Mouse (Mus musculus): ENCODE measurements around the gene Pcca. TPM values are rescaled to one million over a fixed set of nuclear protein-coding genes. Genes with fewer than 3 reads are reported as not detected.

The Pcca gene
- polyA plus RNA-seq, 2 experiments from 2014 or later = 18.7 to 20.9 TPM

GRCm38 (mm10) chr14:122747860-122748842, 214.0 kb downstream of the Pcca start:
- no peak for ATAC-seq

DNA sequence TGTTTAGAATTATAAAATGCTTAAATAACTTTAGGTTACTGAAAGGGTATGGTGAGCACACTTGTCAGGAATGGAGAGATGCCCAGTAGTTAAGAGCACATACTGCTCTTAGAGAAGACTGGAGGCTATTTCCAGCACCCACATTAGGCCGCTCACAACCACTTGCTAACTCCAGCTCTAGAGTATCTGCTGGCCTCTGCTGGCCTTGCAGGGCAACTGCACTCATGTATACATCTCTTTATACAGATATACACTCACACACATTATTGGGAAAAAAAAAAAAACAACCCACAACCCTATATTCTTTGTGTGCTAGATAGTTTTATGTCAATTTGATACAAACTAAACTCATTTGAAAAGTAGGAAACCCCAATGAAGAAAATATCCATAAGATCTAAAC, 217.4 kb downstream of the Pcca start:
- no peak for ATAC-seq

DNA sequence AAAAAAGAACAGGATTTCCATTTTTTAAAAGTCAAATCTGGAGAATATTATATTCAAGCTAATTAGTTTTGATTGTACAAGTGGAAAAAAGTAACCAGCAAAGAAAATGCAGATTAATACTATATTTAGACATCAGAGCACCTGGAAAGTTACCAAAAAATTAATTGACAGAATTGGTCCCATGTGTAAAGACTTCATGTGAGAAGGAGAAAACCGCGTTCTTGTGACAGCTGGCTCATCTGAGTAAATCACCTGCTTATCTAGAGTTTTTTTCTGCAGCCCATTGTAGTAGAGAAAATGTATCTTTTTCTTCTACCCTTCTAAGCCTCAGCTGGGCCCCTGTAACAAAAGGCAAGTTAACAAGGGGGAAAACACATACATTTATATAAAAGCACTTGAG, 219.2 kb downstream of the Pcca start:
- no peak for ATAC-seq

GRCm38 (mm10) chr14:122754311-122754710, 220.2 kb downstream of the Pcca start:
- ATAC-seq = no peak

DNA sequence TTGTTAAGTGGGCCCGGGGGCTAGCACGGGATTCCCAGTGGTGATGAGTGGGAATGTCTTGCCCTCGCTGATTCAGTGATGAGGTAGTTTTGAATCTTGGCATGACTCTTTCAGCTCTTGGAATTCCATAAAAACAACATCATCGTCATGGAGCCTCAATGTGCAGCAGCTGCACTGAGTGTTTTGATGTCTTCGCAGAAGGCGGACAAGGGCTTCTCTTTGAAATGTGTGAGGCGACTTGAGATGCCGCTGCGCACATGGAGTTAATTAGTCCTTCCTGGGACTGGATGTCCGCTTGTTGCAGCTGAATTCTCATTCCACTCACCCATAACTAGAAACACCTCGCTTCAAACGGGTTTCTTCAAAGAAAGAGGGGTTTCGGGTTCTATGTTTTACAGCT, 221.4 kb downstream of the Pcca start:
- ATAC-seq = no peak

GRCm38 (mm10) chr14:122756671-122757070, 222.5 kb downstream of the Pcca start:
- ATAC-seq = no peak

DNA sequence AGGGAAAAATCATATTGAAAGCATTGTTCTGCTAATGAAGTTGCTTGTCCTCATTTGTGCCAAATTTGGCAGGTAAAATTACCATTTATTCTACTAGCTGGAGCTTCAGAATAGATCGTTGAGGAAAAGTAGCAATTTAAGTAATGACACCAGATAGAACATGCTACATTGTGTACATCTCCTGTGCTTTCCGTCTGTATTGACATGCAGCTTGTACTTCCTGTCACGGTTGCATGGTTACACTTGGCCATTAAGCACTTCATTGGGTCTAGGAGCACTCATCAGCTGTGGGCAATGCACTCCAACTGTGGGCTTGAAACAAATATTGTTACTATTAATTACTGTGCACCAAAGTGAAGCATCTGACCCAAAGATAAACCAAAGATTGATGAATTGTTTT, 225.8 kb downstream of the Pcca start:
- ATAC-seq = no peak

DNA sequence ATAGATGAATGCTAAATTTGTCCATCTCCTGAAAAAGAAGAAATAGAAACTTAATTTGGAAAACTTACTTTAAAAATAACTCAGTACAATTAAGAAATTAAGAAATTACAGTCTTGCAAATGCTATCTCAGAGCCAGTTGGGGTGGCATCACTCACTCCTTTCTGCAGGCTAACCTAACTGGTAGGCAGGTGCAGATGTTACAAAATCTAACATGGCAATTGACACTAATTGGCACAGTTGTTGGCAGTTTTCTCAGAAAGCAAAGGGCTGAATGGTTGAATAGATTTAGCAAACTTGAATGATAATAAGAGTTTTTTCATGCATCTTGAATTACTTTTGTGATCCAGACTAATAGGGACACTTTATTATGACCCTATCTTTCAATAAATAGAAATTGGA, 226.7 kb downstream of the Pcca start:
- no peak for ATAC-seq

DNA sequence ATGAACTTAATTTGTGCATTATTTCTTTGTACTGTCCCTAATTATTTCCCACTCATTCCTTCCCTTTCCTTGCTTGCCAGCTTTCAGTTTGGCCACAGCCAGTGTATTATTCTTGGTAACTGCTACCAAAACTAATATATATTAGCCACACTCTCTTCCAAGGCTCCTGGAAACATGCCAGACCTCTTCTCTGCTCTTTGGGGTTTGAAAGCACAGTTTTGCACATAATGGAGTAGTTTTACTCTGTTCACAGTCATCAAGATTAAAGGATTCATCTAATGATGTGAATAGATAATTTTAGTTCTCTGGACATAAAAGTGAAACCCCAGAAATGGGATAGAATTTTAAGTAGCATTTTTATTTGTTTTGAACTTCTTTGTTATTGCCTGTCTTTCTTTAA, 228.5 kb downstream of the Pcca start:
- ATAC-seq = no peak

DNA sequence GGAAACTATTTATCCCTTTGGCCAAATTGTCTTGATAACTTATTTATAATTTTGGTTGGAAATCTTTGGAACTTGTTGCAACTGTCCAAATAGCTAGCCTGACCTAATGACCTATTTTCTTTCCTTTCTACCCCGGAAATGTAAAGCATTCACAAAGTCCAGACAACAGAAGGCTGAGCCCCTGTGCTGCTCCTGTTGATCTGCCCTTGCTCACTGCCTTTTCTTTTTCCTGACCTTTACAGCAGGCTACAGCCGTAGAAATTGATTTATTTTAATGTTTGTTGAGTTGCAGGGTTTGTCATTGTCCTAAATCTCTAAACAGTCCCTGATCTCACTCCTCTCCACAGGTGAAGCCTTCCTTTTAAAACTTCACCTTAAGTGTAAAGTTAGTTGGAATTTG, 231.8 kb downstream of the Pcca start:
- ATAC-seq = no peak

DNA sequence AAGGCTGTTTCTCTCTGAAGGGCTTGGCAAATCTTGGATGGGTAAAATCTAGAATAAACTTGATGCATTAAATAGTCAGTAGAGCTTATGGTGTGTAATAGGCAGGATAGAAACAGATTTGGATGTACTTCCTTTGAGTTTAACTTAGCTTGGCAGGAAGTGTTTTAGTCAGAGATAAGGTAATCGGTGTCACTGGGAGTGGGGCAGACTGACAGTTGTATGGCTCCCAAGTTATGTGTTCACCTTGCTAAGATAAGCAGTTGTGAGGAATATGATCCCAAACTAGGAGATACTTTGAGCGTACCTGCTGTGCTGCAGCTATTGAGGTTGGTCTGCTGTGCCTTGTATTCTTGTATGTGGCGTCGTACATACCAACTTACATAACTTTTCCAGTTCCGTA, 232.3 kb downstream of the Pcca start:
- no peak for ATAC-seq

DNA sequence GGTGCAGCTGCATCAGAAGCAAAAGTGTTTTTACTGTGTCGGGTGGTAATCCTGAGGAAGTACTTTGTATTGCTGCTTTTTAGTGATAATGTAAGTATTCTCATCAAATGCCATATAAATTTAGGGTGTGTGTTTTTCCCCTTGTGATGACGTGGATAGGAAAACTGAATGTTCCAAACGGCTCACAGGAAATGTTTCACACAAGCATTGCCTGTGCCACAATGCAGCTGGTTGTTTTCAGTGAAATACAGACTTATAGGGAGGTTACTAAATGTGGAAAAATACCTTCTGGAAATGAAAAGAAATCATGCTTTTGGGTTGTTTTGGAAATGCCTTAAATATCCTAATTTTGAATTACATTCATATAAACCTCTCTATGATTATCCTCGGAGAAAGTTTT, 250.6 kb downstream of the Pcca start:
- ATAC-seq = no peak

GRCm38 (mm10) chr14:122788199-122788598, 254.1 kb downstream of the Pcca start:
- ATAC-seq = no peak

DNA sequence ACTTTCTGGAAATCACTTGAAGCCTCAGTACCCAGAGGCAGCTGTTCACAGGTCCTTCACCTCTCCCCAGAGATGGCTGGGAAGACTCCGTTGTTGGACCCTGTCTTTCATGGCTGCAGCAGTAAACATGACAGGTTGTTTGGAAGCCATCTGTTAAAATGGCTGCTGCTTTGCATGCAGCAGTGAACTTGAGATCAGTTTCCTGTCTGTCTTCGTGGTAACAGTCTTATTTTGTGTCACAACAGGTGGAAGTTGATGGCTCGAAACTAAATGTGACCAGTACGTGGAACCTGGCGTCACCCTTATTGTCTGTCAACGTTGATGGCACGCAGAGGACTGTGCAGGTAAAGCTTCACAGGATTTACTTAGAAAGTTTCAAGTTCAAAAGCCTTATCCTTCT, 256.0 kb downstream of the Pcca start:
- ATAC-seq = no peak

DNA sequence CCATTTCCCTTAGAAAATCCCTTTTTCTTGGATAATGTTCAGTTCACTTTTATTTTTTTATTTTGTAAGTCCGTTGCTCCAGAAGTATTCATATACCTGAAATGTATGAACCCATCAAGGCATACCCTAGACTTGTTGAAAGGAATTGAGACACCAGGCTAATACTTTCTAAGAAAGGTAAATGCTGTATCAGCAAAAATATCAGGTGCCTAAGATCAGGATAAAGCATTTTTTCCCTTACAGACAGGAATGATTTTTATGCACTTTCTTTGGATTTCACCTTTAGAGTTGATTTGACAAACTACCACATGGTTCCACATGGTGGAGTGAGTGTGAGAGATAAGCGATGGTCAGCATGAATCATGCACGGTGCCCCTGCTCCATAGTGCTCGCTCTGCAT, 259.2 kb downstream of the Pcca start:
- ATAC-seq = no peak

- no peak for ATAC-seq
These were observed 266.2 kb downstream of the Pcca start for GRCm38 (mm10) chr14:122800296-122800695.

DNA sequence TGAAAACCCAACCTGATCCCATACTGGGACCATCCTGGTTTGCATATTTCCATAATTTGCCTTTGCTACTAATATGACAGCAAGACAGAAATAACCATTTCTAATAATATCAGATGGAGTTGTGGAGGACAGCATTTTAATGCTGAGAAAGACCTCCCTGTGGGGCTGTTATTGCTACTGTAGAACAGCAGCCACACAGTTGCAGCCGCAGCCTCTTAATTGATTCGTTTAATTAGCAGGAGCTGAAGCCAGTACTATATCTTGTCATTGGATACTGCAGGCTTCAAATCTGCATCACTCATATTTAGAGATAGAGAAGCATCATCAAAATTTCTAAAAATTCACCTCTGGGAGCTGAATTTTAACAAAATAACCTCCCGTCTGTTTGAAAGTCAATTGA, 286.9 kb downstream of the Pcca start:
- no peak for ATAC-seq

DNA sequence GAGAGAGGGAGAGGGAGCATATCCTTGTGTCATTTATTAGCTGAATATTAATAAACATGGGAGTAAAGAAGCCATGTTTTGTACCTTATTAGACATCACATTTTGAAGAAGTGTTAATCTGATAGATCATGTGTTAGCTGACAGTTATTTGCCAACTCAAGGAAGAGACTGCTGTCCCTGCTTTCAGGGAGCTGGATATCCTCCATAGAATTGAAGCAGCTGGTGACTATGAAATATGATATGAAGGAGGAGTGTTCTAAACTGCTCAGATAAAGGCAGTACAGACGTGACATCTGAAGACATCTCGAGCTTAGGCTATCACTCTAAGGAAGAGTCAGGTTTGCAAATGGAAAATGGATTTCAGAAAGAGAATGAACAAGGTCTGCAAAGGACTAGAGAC, 289.7 kb downstream of the Pcca start:
- no peak for ATAC-seq

DNA sequence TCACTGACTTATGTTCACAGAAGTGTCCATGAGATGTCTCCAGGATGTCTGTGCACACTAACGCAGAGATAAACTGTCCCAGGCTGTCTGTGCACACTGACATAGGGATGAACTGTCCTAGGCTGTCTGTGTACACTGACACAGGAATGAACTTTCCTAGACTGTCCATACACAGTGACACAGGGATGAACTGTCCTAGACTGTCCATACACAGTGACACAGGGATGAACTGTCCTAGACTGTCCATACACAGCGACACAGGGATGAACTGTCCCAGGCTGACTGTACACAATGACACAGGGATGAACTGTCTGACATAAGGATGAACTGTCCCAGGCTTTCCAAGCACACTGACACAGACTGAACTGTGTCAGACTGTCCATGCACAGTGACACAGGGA, 291.3 kb downstream of the Pcca start:
- no peak for ATAC-seq

DNA sequence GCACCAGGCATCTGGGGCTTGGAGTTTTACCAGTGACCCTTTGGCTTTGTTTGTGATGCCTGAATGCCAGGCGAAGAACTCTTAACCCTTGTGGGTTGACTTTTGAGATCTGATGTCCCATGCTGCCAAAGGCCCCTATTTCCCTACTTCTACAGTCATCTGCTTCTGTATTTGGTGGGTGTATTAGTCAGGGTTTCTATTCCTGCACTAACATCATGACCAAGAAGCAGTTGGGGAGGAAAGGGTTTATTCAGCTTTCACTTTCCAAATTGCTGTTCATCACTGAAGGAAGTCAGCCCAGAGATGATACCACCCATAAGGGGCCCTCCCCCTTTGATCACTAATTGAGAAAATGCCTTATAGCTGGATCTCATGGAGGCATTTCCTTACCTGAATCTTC, 296.3 kb downstream of the Pcca start:
- peak; percentile 85 for ATAC-seq

GRCm38 (mm10) chr14:122833666-122834065, 299.5 kb downstream of the Pcca start:
- no peak for ATAC-seq

DNA sequence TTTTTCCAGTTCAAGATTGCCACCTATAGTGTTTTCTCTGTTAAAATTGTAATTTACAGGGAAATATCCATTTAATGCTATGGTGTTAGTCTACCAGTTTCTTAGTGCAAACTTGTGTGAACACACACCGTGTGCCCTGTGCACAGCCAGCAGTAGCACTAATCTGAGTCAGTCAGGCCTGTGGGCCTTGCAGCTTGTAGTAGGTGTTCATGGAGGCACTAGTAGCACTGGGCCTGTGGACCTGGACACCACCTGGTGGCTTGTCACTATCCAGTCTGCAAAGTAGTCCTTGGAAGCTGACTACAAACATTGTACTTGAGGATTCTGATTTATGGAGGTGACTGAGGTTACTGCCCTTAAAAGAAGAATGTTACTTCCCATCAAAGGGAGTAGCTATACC, 300.6 kb downstream of the Pcca start:
- ATAC-seq = no peak

DNA sequence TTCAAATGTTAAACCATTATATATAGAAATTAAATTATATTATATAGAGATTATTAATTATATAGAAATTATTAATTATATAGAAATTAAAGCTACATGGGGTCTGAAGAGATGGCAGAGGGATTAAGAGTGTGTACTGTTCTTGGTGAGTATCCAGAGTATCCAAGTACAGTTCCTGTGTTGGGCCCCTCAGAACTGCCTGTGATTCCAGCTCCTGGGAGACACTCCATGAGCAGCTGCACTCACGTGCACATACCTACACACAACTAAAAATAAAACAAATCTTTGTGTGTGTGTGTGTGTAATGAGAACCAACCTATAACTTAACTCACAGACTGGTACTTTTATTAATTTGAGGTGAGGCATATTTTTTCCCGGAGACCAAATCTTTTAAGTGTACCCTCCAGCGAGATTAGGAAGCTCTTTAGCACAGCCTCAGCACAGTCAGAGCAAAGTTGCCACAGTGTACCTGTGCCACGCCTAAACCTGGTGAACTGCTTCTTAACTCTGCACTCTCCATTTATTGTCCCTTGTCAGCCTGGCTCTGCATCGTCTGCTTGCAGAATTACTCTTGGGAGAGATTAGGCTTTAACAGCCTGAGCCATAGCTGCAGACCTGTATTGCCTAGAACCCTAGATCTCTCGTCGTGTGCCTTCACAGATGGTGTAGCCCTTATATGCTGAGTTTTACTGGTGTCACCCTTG, 301.5 kb downstream of the Pcca start:
- no peak for ATAC-seq

GRCm38 (mm10) chr14:122836221-122836620, 302.1 kb downstream of the Pcca start:
- no peak for ATAC-seq

Data from CD4-positive, CD25-positive, alpha-beta regulatory T cell, adult 4 months (primary cell).